Mouse (Mus musculus): ENCODE results near the gene Ghrh.

- TF ChIP-seq CTCF (IDR thresholded peaks at IDR 0.05; ENCODE audit: extremely low read depth, insufficient read depth, insufficient read length, insufficient replicate concordance) (no peak), POLR2A (IDR thresholded peaks at IDR 0.05; ENCODE audit: low read depth, low read length) (no peak)
Observed at GRCm38 (mm10) chr2:157366762-157367161, 19.5 kb upstream of the Ghrh start.

All from spleen, adult 2 months (tissue).